Mouse (Mus musculus): ENCODE data around the gene D630045J12Rik. TPM values are rescaled to one million over a fixed set of nuclear protein-coding genes. Genes with fewer than 3 reads are reported as not detected.

The D630045J12Rik gene
- polyA plus RNA-seq, 1 experiment from 2014 or later: 4.9 TPM

Other genes starting within 250 kb of the D630045J12Rik start
- gene Svopl, start 207.0 kb downstream of the D630045J12Rik start, polyA plus RNA-seq (2015; fragmentation: Nextera tagmentation; extraction: Ambion mirVana): 1.3 and 1.8 TPM in 2 replicates
- gene Tmem213, start 144.8 kb downstream of the D630045J12Rik start, polyA plus RNA-seq (2015; fragmentation: Nextera tagmentation; extraction: Ambion mirVana): 1.5 and 3.1 TPM in 2 replicates
- 4.0 and 6.0 TPM in 2 replicates for gene Atp6v0a4, start 129.4 kb downstream of the D630045J12Rik start, polyA plus RNA-seq (2015; fragmentation: Nextera tagmentation; extraction: Ambion mirVana)
- 8.7 and 11.0 TPM in 2 replicates for gene Zc3hav1l, start 45.2 kb upstream of the D630045J12Rik start, polyA plus RNA-seq (2015; fragmentation: Nextera tagmentation; extraction: Ambion mirVana)
- gene Zc3hav1, start 100.6 kb upstream of the D630045J12Rik start, polyA plus RNA-seq (2015; fragmentation: Nextera tagmentation; extraction: Ambion mirVana): 7.5 and 8.1 TPM in 2 replicates
- gene Ttc26, start 127.5 kb upstream of the D630045J12Rik start, polyA plus RNA-seq (2015; fragmentation: Nextera tagmentation; extraction: Ambion mirVana): 5.6 and 6.0 TPM in 2 replicates
- 12.5 and 15.5 TPM in 2 replicates for gene Ubn2, start 179.9 kb upstream of the D630045J12Rik start, polyA plus RNA-seq (2015; fragmentation: Nextera tagmentation; extraction: Ambion mirVana)

Data from limb, embryonic 15.5 days (tissue).